Mouse (Mus musculus): ENCODE measurements around the gene Gm42421.

DNA sequence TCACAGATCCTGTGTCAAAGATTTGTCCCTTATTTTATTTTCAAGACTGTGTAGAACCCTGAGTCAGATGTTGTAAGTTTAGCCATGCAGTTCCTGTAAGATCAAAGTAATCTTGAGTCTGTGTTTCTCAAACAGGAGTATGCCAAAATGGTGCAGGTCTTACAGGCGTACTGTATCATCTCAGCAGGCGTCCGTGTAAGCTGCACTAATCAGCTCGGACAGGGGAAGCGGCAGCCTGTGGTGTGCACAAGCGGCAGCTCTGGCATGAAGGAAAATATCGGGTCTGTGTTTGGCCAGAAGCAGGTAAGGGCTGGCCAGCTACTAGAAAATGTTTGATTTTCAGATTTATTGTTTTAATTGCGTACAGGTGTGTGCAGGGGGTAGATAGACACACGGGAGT is 11.8 kb upstream of the Gm42421 start:
- no peak for TF ChIP-seq CTCF (IDR thresholded peaks at IDR 0.05; ENCODE audit: low read depth)
- no peak for TF ChIP-seq EP300 (optimal IDR thresholded peaks at IDR 0.05)

Data from stomach, postnatal 0 days (tissue).